Mouse (Mus musculus): Measurements from ENCODE around the gene Olfr1209.

The Olfr1209 gene

DNA sequence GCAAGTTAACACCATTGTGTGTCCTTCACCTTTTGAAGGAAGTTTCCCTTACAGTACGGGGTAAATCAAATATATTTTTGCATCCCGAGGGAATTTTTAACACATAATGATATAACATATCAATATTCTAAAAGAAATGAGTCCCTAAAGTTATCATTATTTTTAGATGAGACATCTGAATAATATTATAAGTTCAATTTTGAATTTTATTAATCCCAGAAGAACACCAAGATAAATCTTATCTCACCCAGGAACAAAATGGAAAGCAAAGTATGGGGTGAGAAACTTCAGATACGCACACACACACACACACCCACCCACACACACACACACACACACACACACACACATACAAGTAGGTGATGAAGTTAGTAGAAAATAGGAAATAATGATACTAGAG is at the start of gene Olfr1209:
Gene Olfr1209 (minus strand): TSS at position 101 of the 400 bp plus-strand sequence.
- WGBS, result 83% methylated on average over 3 of the region's 3 CpGs

DNA sequence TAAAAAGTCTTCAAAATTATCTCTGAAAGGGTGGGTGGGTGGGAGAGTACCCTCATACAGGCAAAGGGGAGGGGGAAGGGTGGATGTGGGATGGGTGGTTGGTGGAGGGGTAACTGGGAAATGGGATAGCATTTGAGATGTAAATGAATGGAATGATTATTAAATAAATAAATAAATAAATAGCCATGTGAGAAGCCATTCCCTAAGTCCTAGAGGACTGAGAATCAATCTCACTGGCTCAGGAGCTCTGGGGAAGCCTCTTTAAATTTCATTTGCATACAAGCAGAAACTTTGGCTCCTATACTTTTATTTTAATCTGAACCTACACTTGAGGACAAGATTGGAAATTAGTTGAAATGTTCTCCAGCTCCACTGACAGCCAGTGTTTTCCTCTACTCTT is 38.7 kb upstream of the Olfr1209 start, which contains the start of gene Olfr1212:
Gene Olfr1212 (plus strand): TSS at position 301 of the 400 bp plus-strand sequence.

DNA sequence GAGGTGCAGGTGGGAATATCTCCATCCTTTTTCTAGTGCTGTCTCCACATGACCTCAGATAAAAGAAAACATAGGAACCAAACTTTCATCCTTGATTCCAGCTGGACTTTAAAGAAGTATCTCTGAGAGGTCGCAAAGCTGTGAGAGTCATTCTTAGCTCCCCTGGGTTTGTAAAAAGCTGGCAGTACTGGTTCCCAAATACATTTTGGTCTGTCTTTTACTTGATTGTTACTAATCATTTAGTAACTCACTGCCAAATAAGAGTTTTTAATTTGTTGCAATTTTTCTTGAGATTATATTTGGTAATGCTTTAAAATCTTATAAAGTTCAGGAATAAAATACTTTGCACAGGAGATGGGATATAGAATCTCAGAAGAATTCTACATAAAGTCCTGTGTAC is 23.1 kb upstream of the Olfr1209 start, which contains the start of gene Olfr1211:
Gene Olfr1211 (minus strand): TSS at position 101 of the 400 bp plus-strand sequence.
- WGBS, result 86% methylated on average over 1 of the region's 1 CpGs

DNA sequence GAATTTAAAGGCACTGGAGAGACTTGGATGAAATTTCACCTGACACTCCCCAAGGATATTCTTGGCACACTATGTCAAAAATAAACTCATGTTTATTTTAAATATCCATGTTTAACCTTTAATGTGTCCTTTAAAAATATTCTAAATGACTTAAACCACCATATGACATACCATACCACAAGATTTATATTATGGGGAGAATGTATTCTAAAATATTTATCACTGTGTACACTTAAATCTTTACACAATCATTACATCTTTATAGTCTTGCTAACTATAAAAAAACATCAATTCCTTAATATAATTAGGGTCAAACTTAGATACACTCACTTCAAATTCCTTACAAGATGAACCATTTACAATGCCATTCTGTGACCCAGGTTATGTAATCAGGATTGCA is 12.7 kb downstream of the Olfr1209 start, which contains the start of gene Olfr1208:
Gene Olfr1208 (minus strand): TSS at position 101 of the 400 bp plus-strand sequence.

DNA sequence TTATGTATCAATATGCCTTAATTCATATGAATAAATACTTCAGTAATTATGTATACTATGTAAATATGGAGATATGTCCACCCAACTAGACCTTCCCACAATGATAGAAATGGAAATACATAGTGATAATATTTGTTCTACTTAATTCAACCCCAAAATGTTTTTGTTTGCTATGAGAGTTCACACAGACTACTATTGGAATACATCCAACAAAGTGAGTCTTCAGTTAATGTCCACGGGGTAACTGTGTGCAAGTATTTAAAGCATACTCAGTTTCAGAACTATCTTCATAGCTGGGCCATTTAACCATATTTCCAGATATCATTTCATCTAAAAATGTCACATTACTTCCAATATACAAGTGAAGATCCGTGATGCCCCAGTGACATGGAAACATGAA is 52.0 kb downstream of the Olfr1209 start, which contains the start of gene Olfr1206:
Gene Olfr1206 (plus strand): TSS at position 301 of the 400 bp plus-strand sequence.
- WGBS, result 75% methylated on average over 2 of the region's 2 CpGs
